Mouse (Mus musculus): Measurements from ENCODE around the gene Gpsm2. TPM values are rescaled to one million over a fixed set of nuclear protein-coding genes. Genes with fewer than 3 reads are reported as not detected.

The Gpsm2 gene
- total and polyA plus RNA-seq, 2 experiments from 2014 or later: 14.2 to 16.6 TPM

DNA sequence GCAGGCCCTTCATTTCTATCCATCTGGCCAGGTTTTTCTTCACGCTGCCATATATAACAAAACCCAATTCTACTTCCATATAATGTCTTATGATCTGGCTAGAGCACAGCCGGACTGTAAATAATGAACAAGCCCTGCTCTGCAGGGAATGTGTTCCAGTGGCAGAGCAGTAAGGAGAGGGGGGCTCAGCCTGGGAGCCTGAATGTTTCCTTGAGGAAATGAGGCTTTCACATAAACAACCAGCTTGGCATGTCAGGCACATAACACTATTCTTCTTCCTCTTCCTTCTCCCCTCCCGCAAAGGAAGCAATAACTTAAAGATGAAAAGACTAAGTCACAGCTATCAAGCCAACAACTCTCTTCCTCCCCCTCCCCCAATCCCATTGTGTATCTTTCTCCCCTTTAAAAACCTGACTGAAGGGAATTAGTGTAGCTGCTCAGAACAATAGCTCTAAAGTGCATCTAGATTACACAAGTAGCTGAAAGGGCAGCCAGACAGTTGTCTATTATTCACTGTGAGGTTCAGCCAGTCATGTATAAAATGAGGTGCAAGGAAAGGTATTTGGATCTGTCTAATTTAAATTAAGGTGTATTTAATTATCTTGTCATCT is 8.9 kb downstream of the Gpsm2 start:
- Histone ChIP-seq H3K9me3 (ENCODE audit: low read length) (no peaks in the 10 kb centered on the region), H3K4me3 (ENCODE audit: low read depth, low read length) (no peak overlapping the region), H3K27ac (ENCODE audit: low read depth, low read length) (no peak overlapping the region), H3K4me1 (ENCODE audit: insufficient read depth) (no peaks in the 10 kb centered on the region), H3K9ac (no peak overlapping the region), H3K4me2 (ENCODE audit: low read depth) (no peak overlapping the region), H3K36me3 (ENCODE audit: insufficient read depth) (no peaks in the 10 kb centered on the region), H3K27me3 (ENCODE audit: insufficient read depth, low read length) (no peaks in the 10 kb centered on the region)
- WGBS: 26% methylated on average over 3 of the region's 3 CpGs
- peak; percentile 20; the same call in 1 of the 2 replicates for ATAC-seq
- TF ChIP-seq CTCF (IDR thresholded peaks at IDR 0.05; ENCODE audit: low read depth): no peak
- no peak for DNase-seq

DNA sequence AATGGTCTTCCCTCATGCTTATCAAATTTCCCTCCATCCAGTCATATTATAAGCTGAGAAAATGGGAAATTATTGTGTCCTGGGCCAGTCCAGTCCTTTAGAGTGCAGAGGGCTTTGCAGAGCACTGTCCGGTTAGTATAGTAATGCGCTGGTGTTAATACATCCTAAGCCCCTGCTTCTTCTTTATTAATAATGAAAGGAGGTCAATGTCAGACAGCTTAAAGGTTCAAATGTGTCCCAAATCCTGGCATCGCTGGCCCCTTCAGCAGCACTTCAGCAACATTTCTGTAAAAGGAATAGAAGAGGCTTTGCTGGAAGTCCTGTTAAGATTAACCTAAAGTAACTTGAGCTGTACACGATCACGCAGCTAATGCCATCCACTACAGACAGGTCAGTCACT is 10.8 kb downstream of the Gpsm2 start:
- H3K27ac ChIP-seq (ENCODE audit: low read depth, low read length): no peak overlapping the region
- H3K4me2 ChIP-seq (ENCODE audit: low read depth): no peak overlapping the region
- TF ChIP-seq CTCF (IDR thresholded peaks at IDR 0.05; ENCODE audit: low read depth): no peak
- no peak for ATAC-seq
- H3K36me3 ChIP-seq (ENCODE audit: insufficient read depth): no peaks in the 10 kb centered on the region
- H3K9ac ChIP-seq: no peak overlapping the region
- DNase-seq: no peak
- WGBS: 92% methylated on average over 5 of the region's 5 CpGs
- no peaks in the 10 kb centered on the region for H3K27me3 ChIP-seq (ENCODE audit: insufficient read depth, low read length)
- no peaks in the 10 kb centered on the region for H3K9me3 ChIP-seq (ENCODE audit: low read length)
- H3K4me3 ChIP-seq (ENCODE audit: low read depth, low read length): no peak overlapping the region
- H3K4me1 ChIP-seq (ENCODE audit: insufficient read depth): no peaks in the 10 kb centered on the region

GRCm38 (mm10) chr3:108702789-108703188 is 19.3 kb downstream of the Gpsm2 start:
- Histone ChIP-seq H3K9me3 (ENCODE audit: low read length) (no peaks in the 10 kb centered on the region), H3K9ac (no peak overlapping the region), H3K4me2 (ENCODE audit: low read depth) (no peak overlapping the region), H3K4me1 (ENCODE audit: insufficient read depth) (no peaks in the 10 kb centered on the region), H3K27me3 (ENCODE audit: insufficient read depth, low read length) (no peaks in the 10 kb centered on the region), H3K36me3 (ENCODE audit: insufficient read depth) (peaks cover 17% of the 10 kb centered on the region), H3K27ac (ENCODE audit: low read depth, low read length) (no peak overlapping the region), H3K4me3 (ENCODE audit: low read depth, low read length) (no peak overlapping the region)
- 82% methylated on average over 8 of the region's 8 CpGs for WGBS
- no peak for ATAC-seq
- no peak for TF ChIP-seq CTCF (IDR thresholded peaks at IDR 0.05; ENCODE audit: low read depth)
- no peak for DNase-seq

- Histone ChIP-seq H3K4me2 (ENCODE audit: low read depth) (no peak overlapping the region), H3K9me3 (ENCODE audit: low read length) (no peaks in the 10 kb centered on the region), H3K4me1 (ENCODE audit: insufficient read depth) (no peaks in the 10 kb centered on the region), H3K9ac (no peak overlapping the region), H3K27me3 (ENCODE audit: insufficient read depth, low read length) (no peaks in the 10 kb centered on the region), H3K36me3 (ENCODE audit: insufficient read depth) (peaks cover 22% of the 10 kb centered on the region), H3K4me3 (ENCODE audit: low read depth, low read length) (no peak overlapping the region), H3K27ac (ENCODE audit: low read depth, low read length) (no peak overlapping the region)
- DNase-seq: peak; percentile 26
- TF ChIP-seq CTCF (IDR thresholded peaks at IDR 0.05; ENCODE audit: low read depth): peak; percentile 65
- WGBS: 91% methylated on average over 1 of the region's 1 CpGs
- ATAC-seq: no peak
Observed at GRCm38 (mm10) chr3:108701256-108701655, 20.9 kb downstream of the Gpsm2 start.

- Histone ChIP-seq H3K27me3 (ENCODE audit: insufficient read depth, low read length) (no peaks in the 10 kb centered on the region), H3K36me3 (ENCODE audit: insufficient read depth) (peaks cover 22% of the 10 kb centered on the region), H3K27ac (ENCODE audit: low read depth, low read length) (no peak overlapping the region), H3K4me3 (ENCODE audit: low read depth, low read length) (no peak overlapping the region), H3K4me1 (ENCODE audit: insufficient read depth) (no peaks in the 10 kb centered on the region), H3K9me3 (ENCODE audit: low read length) (no peaks in the 10 kb centered on the region), H3K9ac (no peak overlapping the region), H3K4me2 (ENCODE audit: low read depth) (no peak overlapping the region)
- DNase-seq (no peak), ATAC-seq (no peak)
- no peak for TF ChIP-seq CTCF (IDR thresholded peaks at IDR 0.05; ENCODE audit: low read depth)
- 95% methylated on average over 4 of the region's 4 CpGs for WGBS
Observed at GRCm38 (mm10) chr3:108699786-108700185, 22.3 kb downstream of the Gpsm2 start.

- Histone ChIP-seq H3K4me1 (ENCODE audit: insufficient read depth) (no peaks in the 10 kb centered on the region), H3K27me3 (ENCODE audit: insufficient read depth, low read length) (no peaks in the 10 kb centered on the region), H3K4me3 (ENCODE audit: low read depth, low read length) (no peak overlapping the region), H3K4me2 (ENCODE audit: low read depth) (no peak overlapping the region), H3K36me3 (ENCODE audit: insufficient read depth) (peaks cover 22% of the 10 kb centered on the region), H3K9me3 (ENCODE audit: low read length) (no peaks in the 10 kb centered on the region), H3K27ac (ENCODE audit: low read depth, low read length) (no peak overlapping the region), H3K9ac (no peak overlapping the region)
- WGBS: 96% methylated on average over 8 of the region's 8 CpGs
- no peak for TF ChIP-seq CTCF (IDR thresholded peaks at IDR 0.05; ENCODE audit: low read depth)
- no peak for DNase-seq
- no peak for ATAC-seq
Observed at GRCm38 (mm10) chr3:108698662-108699061, 23.4 kb downstream of the Gpsm2 start.

DNA sequence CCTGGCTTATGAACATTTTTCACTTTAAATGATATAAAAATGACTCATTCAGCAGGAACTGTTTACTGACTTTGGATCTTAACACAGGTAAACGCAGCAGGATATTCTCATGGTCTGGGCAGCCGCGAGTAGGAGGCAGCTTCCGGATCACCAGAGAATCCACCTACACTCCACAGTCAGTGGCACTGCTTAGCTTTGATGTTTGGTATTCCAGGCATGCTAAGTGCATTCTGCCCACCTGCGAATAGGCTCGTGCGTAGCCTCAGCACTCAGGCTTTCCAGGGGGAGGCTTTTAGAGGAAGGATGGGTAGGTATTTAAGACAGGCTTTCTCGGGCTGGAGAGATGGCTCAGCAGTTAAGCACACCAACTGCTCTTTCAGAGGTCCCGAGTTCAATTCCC is 27.8 kb downstream of the Gpsm2 start:
- no peak for ATAC-seq
- Histone ChIP-seq H3K36me3 (ENCODE audit: insufficient read depth) (peaks cover 12% of the 10 kb centered on the region), H3K27me3 (ENCODE audit: insufficient read depth, low read length) (no peaks in the 10 kb centered on the region), H3K9me3 (ENCODE audit: low read length) (no peaks in the 10 kb centered on the region), H3K9ac (no peak overlapping the region), H3K4me1 (ENCODE audit: insufficient read depth) (no peaks in the 10 kb centered on the region), H3K27ac (ENCODE audit: low read depth, low read length) (no peak overlapping the region), H3K4me2 (ENCODE audit: low read depth) (no peak overlapping the region), H3K4me3 (ENCODE audit: low read depth, low read length) (no peak overlapping the region)
- 90% methylated on average over 9 of the region's 9 CpGs for WGBS
- no peak for TF ChIP-seq CTCF (IDR thresholded peaks at IDR 0.05; ENCODE audit: low read depth)
- DNase-seq: no peak
